Mouse (Mus musculus) kidney, embryonic 15.5 days (tissue): ENCODE data around the gene Psmg3. TPM values are rescaled to one million over a fixed set of nuclear protein-coding genes. Genes with fewer than 3 reads are reported as not detected.
A peak's percentile ranks its signal among the peaks of the same experiment; 100 is the strongest.

Experiments used
- ATAC-seq: fragments of 200-750 bp; cut with Nextera tagmentation; replicated peaks from 2 replicates; pipeline ENCODE4 v1.8.0; 2017; ENCODE audit warnings: moderate TSS enrichment; ENCODE audit not compliant: low FRiP score
- H3K27ac ChIP-seq: fragments of 300-500 bp; sonication (generic); 2 replicates; pipeline ENCODE4 v1.5.1; 2015; ENCODE audit warnings: mild to moderate bottlenecking, inconsistent platforms
- H3K27me3 ChIP-seq: fragments of 300-500 bp; sonication (generic); 2 replicates; pipeline ENCODE4 v1.6.1; 2015; ENCODE audit warnings: inconsistent platforms
- H3K36me3 ChIP-seq: fragments of 300-500 bp; sonication (generic); 2 replicates; pipeline ENCODE4 v1.6.1; 2015; ENCODE audit warnings: inconsistent platforms
- H3K4me1 ChIP-seq: fragments of 300-500 bp; sonication (generic); 2 replicates; pipeline ENCODE4 v1.6.1; 2015; ENCODE audit warnings: inconsistent platforms
- H3K4me2 ChIP-seq: fragments of 300-500 bp; sonication (generic); 2 replicates; pipeline ENCODE4 v1.6.1; 2015; ENCODE audit warnings: moderate library complexity, mild to moderate bottlenecking, inconsistent platforms
- H3K4me3 ChIP-seq: fragments of 300-500 bp; sonication (generic); replicated peaks from 2 replicates; pipeline ENCODE4 v1.5.1; 2015; ENCODE audit warnings: mild to moderate bottlenecking, inconsistent platforms
- H3K9ac ChIP-seq: fragments of 300-500 bp; sonication (generic); 2 replicates; pipeline ENCODE4 v1.6.1; 2015; ENCODE audit warnings: mild to moderate bottlenecking, inconsistent platforms
- H3K9me3 ChIP-seq: fragments of 300-500 bp; sonication (generic); replicated peaks from 2 replicates; pipeline ENCODE4 v1.6.1; 2016; ENCODE audit warnings: inconsistent platforms
- WGBS: fragments of 180-500 bp; shearing (Covaris S2); methylation state at CpG from one replicate; pipeline ENCODE4 v1.1.7; 2015; ENCODE audit warnings: mixed read lengths; 5-methylcytosine and 5-hydroxymethylcytosine counted together
- polyA plus RNA-seq: library from polyadenylated mRNA; unstranded; fragments of >200 nt; fragmentation: Nextera tagmentation; extraction: Ambion mirVana; gene quantifications from 2 replicates; pipeline ENCODE4 v1.2.1, GENCODE M21; 2015

Gene Psmg3
- polyA plus RNA-seq, 1 experiment from 2014 or later, result 74.0 TPM

GRCm38 (mm10) chr5:139799041-139799440 lies 27.6 kb downstream of the Psmg3 start:
- Histone ChIP-seq H3K4me2 (no peak overlapping the region), H3K4me1 (peaks cover 50% of the 10 kb centered on the region), H3K27ac (no peak overlapping the region), H3K27me3 (no peaks in the 10 kb centered on the region), H3K36me3 (peaks cover 22% of the 10 kb centered on the region), H3K9ac (no peak overlapping the region), H3K4me3 (no peak overlapping the region), H3K9me3 (no peaks in the 10 kb centered on the region)
- 91% methylated on average over 9 of the region's 9 CpGs for WGBS
- no peak for ATAC-seq

GRCm38 (mm10) chr5:139798168-139798900 lies 28.4 kb downstream of the Psmg3 start:
- Histone ChIP-seq H3K27me3 (no peaks in the 10 kb centered on the region), H3K4me1 (peaks cover 50% of the 10 kb centered on the region), H3K9me3 (no peaks in the 10 kb centered on the region), H3K4me3 (no peak overlapping the region), H3K9ac (no peak overlapping the region), H3K36me3 (peaks cover 22% of the 10 kb centered on the region), H3K27ac (peak overlapping the region; percentile 63), H3K4me2 (peak overlapping the region; percentile 32; the same call in 1 of the 2 replicates)
- WGBS, result 50% methylated on average over 12 of the region's 12 CpGs
- ATAC-seq, result 0 out of 2 replicates have a peak, but pooled peaks have one; percentile 7

GRCm38 (mm10) chr5:139797473-139798167 lies 29.1 kb downstream of the Psmg3 start:
- H3K27me3 ChIP-seq, result no peaks in the 10 kb centered on the region
- WGBS, result 41% methylated on average over 11 of the region's 11 CpGs
- H3K9ac ChIP-seq, result no peak overlapping the region
- peak overlapping the region; percentile 50 for H3K4me2 ChIP-seq
- no peaks in the 10 kb centered on the region for H3K9me3 ChIP-seq
- no peak overlapping the region for H3K4me3 ChIP-seq
- peak; percentile 35; the same call in 1 of the 2 replicates for ATAC-seq
- H3K36me3 ChIP-seq, result peaks cover 22% of the 10 kb centered on the region
- H3K4me1 ChIP-seq, result peaks cover 55% of the 10 kb centered on the region
- peak overlapping the region; percentile 83 for H3K27ac ChIP-seq

GRCm38 (mm10) chr5:139796900-139797299 lies 29.8 kb downstream of the Psmg3 start:
- Histone ChIP-seq H3K9ac (0 out of 2 replicates have a peak overlapping the region, but pooled peaks have one; percentile 1), H3K27ac (peak overlapping the region; percentile 83), H3K4me3 (no peak overlapping the region), H3K36me3 (peaks cover 22% of the 10 kb centered on the region), H3K4me1 (peaks cover 63% of the 10 kb centered on the region), H3K9me3 (no peaks in the 10 kb centered on the region), H3K27me3 (no peaks in the 10 kb centered on the region), H3K4me2 (peak overlapping the region; percentile 50)
- ATAC-seq, result peak; percentile 65
- 12% methylated on average over 13 of the region's 13 CpGs for WGBS

- Histone ChIP-seq H3K27me3 (no peaks in the 10 kb centered on the region), H3K4me3 (no peak overlapping the region), H3K36me3 (peaks cover 18% of the 10 kb centered on the region), H3K27ac (no peak overlapping the region), H3K4me2 (peak overlapping the region; percentile 50; the same call in 1 of the 2 replicates), H3K9ac (no peak overlapping the region), H3K9me3 (no peaks in the 10 kb centered on the region), H3K4me1 (peaks cover 67% of the 10 kb centered on the region)
- no peak for ATAC-seq
- 75% methylated on average over 9 of the region's 9 CpGs for WGBS
Observed at GRCm38 (mm10) chr5:139796001-139796620, 30.6 kb downstream of the Psmg3 start.

- 60% methylated on average over 10 of the region's 10 CpGs for WGBS
- Histone ChIP-seq H3K36me3 (peaks cover 6% of the 10 kb centered on the region), H3K4me1 (peaks cover 70% of the 10 kb centered on the region), H3K27me3 (no peaks in the 10 kb centered on the region), H3K9me3 (no peaks in the 10 kb centered on the region), H3K4me3 (no peak overlapping the region), H3K4me2 (no peak overlapping the region), H3K9ac (no peak overlapping the region), H3K27ac (no peak overlapping the region)
- no peak for ATAC-seq
Observed at GRCm38 (mm10) chr5:139794938-139795337, 31.7 kb downstream of the Psmg3 start.

GRCm38 (mm10) chr5:139794137-139794536 lies 32.5 kb downstream of the Psmg3 start:
- peaks cover 70% of the 10 kb centered on the region for H3K4me1 ChIP-seq
- H3K27ac ChIP-seq, result no peak overlapping the region
- H3K36me3 ChIP-seq, result no peaks in the 10 kb centered on the region
- no peaks in the 10 kb centered on the region for H3K9me3 ChIP-seq
- 89% methylated on average over 5 of the region's 5 CpGs for WGBS
- peak overlapping the region; percentile 100; the same call in 1 of the 2 replicates for H3K4me2 ChIP-seq
- no peaks in the 10 kb centered on the region for H3K27me3 ChIP-seq
- no peak for ATAC-seq
- no peak overlapping the region for H3K4me3 ChIP-seq
- no peak overlapping the region for H3K9ac ChIP-seq

- Histone ChIP-seq H3K4me2 (peak overlapping the region; percentile 100), H3K27me3 (no peaks in the 10 kb centered on the region), H3K9me3 (no peaks in the 10 kb centered on the region), H3K4me1 (peaks cover 68% of the 10 kb centered on the region), H3K36me3 (no peaks in the 10 kb centered on the region), H3K4me3 (peak overlapping the region; percentile 86; the same call in 1 of the 2 replicates), H3K9ac (peak overlapping the region; percentile 21; the same call in 1 of the 2 replicates), H3K27ac (peak overlapping the region; percentile 42)
- ATAC-seq, result no peak
- WGBS, result 37% methylated on average over 11 of the region's 11 CpGs
Observed at GRCm38 (mm10) chr5:139793338-139794089, 33.2 kb downstream of the Psmg3 start.

- Histone ChIP-seq H3K27me3 (no peaks in the 10 kb centered on the region), H3K9me3 (no peaks in the 10 kb centered on the region), H3K4me1 (peaks cover 62% of the 10 kb centered on the region), H3K36me3 (no peaks in the 10 kb centered on the region), H3K27ac (peak overlapping the region; percentile 42), H3K4me2 (peak overlapping the region; percentile 100), H3K4me3 (peak overlapping the region; percentile 86; the same call in 1 of the 2 replicates), H3K9ac (peak overlapping the region; percentile 21; the same call in 1 of the 2 replicates)
- ATAC-seq, result no peak
- 49% methylated on average over 3 of the region's 3 CpGs for WGBS
Observed at GRCm38 (mm10) chr5:139792966-139793337, 33.7 kb downstream of the Psmg3 start.

- no peaks in the 10 kb centered on the region for H3K27me3 ChIP-seq
- H3K36me3 ChIP-seq, result no peaks in the 10 kb centered on the region
- peak overlapping the region; percentile 86 for H3K4me3 ChIP-seq
- H3K27ac ChIP-seq, result 0 out of 2 replicates have a peak overlapping the region, but pooled peaks have one; percentile 42
- H3K9me3 ChIP-seq, result no peaks in the 10 kb centered on the region
- peak overlapping the region; percentile 100 for H3K4me2 ChIP-seq
- no peak for ATAC-seq
- 16% methylated on average over 11 of the region's 11 CpGs for WGBS
- H3K9ac ChIP-seq, result peak overlapping the region; percentile 72
- peaks cover 55% of the 10 kb centered on the region for H3K4me1 ChIP-seq
Observed at GRCm38 (mm10) chr5:139792159-139792775, 34.4 kb downstream of the Psmg3 start.
